Mouse (Mus musculus): ENCODE measurements around the gene Ly86. TPM values are rescaled to one million over a fixed set of nuclear protein-coding genes. Genes with fewer than 3 reads are reported as not detected.

Ly86 gene
- polyA plus RNA-seq, 1 experiment from 2014 or later, result 6.9 TPM

DNA sequence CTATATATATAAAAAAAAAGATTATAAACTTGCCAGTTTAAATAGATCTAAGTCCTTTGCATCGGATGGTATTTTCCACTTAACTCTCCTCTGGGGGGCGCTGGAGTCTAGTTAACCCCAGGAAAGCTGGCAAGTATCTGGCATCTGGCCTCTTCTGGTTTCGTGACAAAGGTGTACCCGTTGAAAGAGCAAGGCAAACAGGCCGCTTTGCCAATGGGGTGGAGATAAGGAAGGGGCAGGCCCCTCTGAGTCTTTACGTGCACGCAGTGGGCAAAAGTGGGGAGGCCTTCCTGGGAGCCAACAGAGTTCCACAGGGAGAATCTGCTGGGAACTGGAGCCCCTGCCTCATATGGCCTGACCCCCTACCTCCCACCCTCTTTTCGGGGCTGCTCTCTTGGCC, 122.8 kb downstream of the Ly86 start:
- Histone ChIP-seq H3K4me3 (no peak overlapping the region), H3K36me3 (no peaks in the 10 kb centered on the region), H3K27ac (replicated peaks) (no peak overlapping the region), H3K4me2 (no peak overlapping the region; the same call in 1 of the 2 replicates), H3K9me3 (no peaks in the 10 kb centered on the region), H3K27me3 (no peaks in the 10 kb centered on the region), H3K9ac (no peak overlapping the region), H3K4me1 (replicated peaks) (peaks cover 8% of the 10 kb centered on the region)
- no peak; the same call in 1 of the 2 replicates for ATAC-seq (ENCODE audit: low FRiP score, low read depth)
- 13% methylated on average over 8 of the region's 8 CpGs for WGBS
